In the genomic region with DNA sequence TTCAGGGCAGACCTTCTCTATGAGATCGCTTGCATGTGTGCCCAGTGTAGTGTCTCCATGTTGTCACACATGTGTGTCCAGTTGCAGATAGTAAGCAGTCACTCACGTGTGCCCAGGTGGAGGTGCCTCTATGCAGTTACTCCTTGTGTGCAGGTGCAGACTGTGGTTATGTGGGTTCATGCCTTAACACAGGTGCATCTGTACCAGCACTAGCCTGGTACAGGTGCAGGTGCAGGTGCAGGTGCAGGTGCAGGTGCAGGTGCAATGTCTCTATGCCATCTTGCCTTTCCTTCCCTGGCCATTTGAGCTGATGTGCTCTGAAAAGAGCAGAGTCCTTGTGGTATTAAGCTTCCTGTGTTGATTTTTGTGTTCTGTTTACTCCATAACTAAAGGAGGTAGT, we compare ENCODE assay signal across 20 mouse cellular contexts.
"Had no signal": no experiment of that assay in that cellular context is flagged by ENCODE, and none has a peak within 500 bp of the region (broad histone marks: within the 10 kb centered on the region; RNA-seq: fewer than 3 reads in every experiment).

No protein-coding gene starts in this region.

- H3K9ac ChIP-seq: intestine, embryonic 15.5 days; limb, embryonic 13.5 days; liver, embryonic 12.5 days; liver, embryonic 15.5 days; lung, embryonic 15.5 days; midbrain, embryonic 13.5 days; neural tube, embryonic 13.5 days had no signal

- H3K9me3 ChIP-seq: intestine, embryonic 15.5 days; limb, embryonic 10.5 days; limb, embryonic 13.5 days; liver, embryonic 12.5 days; liver, embryonic 15.5 days; lung, embryonic 15.5 days; midbrain, embryonic 10.5 days; midbrain, embryonic 13.5 days; neural tube, embryonic 13.5 days had no signal

- DNase-seq: kidney, adult 11 months; kidney, adult 9 months; kidney, postnatal 14 days; kidney, postnatal 4 days; liver; lung, adult 18-20 months; lung, postnatal 10 days; lung, postnatal 36 days had no signal

- ATAC-seq: intestine, embryonic 15.5 days; liver, embryonic 12.5 days; midbrain, embryonic 13.5 days; midbrain, embryonic 16.5 days had no signal

- H3K36me3 ChIP-seq: intestine, embryonic 15.5 days; limb, embryonic 10.5 days; limb, embryonic 13.5 days; liver, embryonic 12.5 days; liver, embryonic 15.5 days; lung, embryonic 15.5 days; midbrain, embryonic 10.5 days; midbrain, embryonic 13.5 days; neural tube, embryonic 13.5 days had no signal

- H3K27me3 ChIP-seq: intestine, embryonic 15.5 days; limb, embryonic 13.5 days; liver, embryonic 12.5 days; liver, embryonic 15.5 days; lung, embryonic 15.5 days; midbrain, embryonic 13.5 days; neural tube, embryonic 13.5 days had no signal

- H3K4me1 ChIP-seq: intestine, embryonic 15.5 days; limb, embryonic 13.5 days; liver, embryonic 12.5 days; liver, embryonic 15.5 days; lung, embryonic 15.5 days; midbrain, embryonic 10.5 days; midbrain, embryonic 13.5 days; neural tube, embryonic 13.5 days had no signal

- H3K4me3 ChIP-seq: intestine, embryonic 15.5 days; limb, embryonic 10.5 days; limb, embryonic 13.5 days; liver, embryonic 12.5 days; liver, embryonic 15.5 days; lung, embryonic 15.5 days; midbrain, embryonic 10.5 days; midbrain, embryonic 13.5 days; myocyte; neural tube, embryonic 13.5 days had no signal

- H3K4me2 ChIP-seq: intestine, embryonic 15.5 days; limb, embryonic 13.5 days; liver, embryonic 12.5 days; liver, embryonic 15.5 days; lung, embryonic 15.5 days; midbrain, embryonic 13.5 days; neural tube, embryonic 13.5 days had no signal

- H3K27ac ChIP-seq: intestine, embryonic 15.5 days; limb, embryonic 10.5 days; limb, embryonic 13.5 days; liver, embryonic 12.5 days; liver, embryonic 15.5 days; lung, embryonic 15.5 days; midbrain, embryonic 10.5 days; midbrain, embryonic 13.5 days; neural tube, embryonic 13.5 days; stomach, postnatal 0 days had no signal
